Mouse (Mus musculus) MEL (cell line): ENCODE measurements around the gene Olfr12.

Experiments
- ELF1 ChIP-seq: IDR thresholded peaks from 2 replicates; pipeline ENCODE4 v1.6.1; 2014; ENCODE audit warnings: low read depth, mild to moderate bottlenecking, inconsistent platforms, low read length, improper control_type of control experiment, moderate library complexity
- ETS1 ChIP-seq: IDR thresholded peaks from 2 replicates; pipeline ENCODE4 v1.6.1; 2012; ENCODE audit warnings: low read depth, mild to moderate bottlenecking, inconsistent platforms, low read length, improper control_type of control experiment, moderate library complexity
- HCFC1 ChIP-seq: IDR thresholded peaks from 2 replicates; pipeline ENCODE4 v1.6.1; 2012; ENCODE audit warnings: low read depth, mild to moderate bottlenecking, inconsistent platforms, low read length, improper control_type of control experiment, moderate library complexity
- MYC ChIP-seq: IDR thresholded peaks from 2 replicates; pipeline ENCODE4 v1.6.1; 2011; ENCODE audit warnings: low read depth, mild to moderate bottlenecking, low read length, improper control_type of control experiment, moderate library complexity
- NRF1 ChIP-seq: IDR thresholded peaks from 2 replicates; pipeline ENCODE4 v1.6.1; 2014; ENCODE audit warnings: low read depth, mild to moderate bottlenecking, inconsistent platforms, low read length, improper control_type of control experiment, moderate library complexity; ENCODE audit not compliant: poor library complexity, insufficient read depth, severe bottlenecking
- POLR2A ChIP-seq, 2 experiments: IDR thresholded peaks; 2 replicates each; pipeline ENCODE4 v1.6.1; 2011 to 2012; ENCODE audit warnings: low read length in 2 of 2, mild to moderate bottlenecking in 2 of 2, control low read depth in 1 of 2, improper control_type of control experiment in 1 of 2, low read depth in 1 of 2, moderate library complexity in 1 of 2; ENCODE audit not compliant: control insufficient read depth in 1 of 2, insufficient read depth in 1 of 2, poor library complexity in 1 of 2
- POLR2AphosphoS2 ChIP-seq: IDR thresholded peaks from 2 replicates; pipeline ENCODE4 v1.6.1; 2011; ENCODE audit warnings: low read length, improper control_type of control experiment
- SIN3A ChIP-seq: IDR thresholded peaks from 2 replicates; pipeline ENCODE4 v1.6.1; 2012; ENCODE audit warnings: low read length, improper control_type of control experiment, inconsistent platforms
- TAL1 ChIP-seq: IDR thresholded peaks from 2 replicates; pipeline ENCODE4 v1.6.1; 2012; ENCODE audit warnings: mild to moderate bottlenecking, inconsistent platforms, low read length, moderate library complexity, mixed read lengths

DNA sequence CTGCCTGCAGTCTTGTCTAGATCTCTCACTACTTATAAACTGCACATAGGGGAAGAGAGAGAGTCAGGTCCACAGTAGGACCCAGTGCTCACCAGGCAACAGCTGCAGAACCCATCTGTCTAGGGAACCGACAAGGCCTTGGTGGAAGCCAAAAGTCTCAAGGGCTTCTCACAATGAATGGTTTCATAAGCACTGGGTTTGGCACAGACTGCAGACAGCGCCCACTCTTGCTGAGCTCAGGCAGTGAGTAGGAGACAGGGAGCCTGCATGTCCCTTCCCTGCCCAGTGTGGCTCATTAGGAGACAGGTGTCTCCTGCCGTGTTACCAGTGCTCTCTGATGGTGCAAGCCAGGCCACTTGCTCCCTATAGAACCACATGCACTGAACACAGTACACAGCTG lies 20.6 kb downstream of the Olfr12 start:
- no peak for TF ChIP-seq TAL1
- TF ChIP-seq ETS1: no peak
- no peak for TF ChIP-seq SIN3A
- TF ChIP-seq NRF1: no peak
- TF ChIP-seq MYC: no peak
- no peak for TF ChIP-seq HCFC1
- TF ChIP-seq ELF1: no peak
- TF ChIP-seq POLR2A (IDR thresholded peaks at IDR 0.05; ENCODE audit: control insufficient read depth in 1 of 2, insufficient read depth in 1 of 2, low read depth in 1 of 2, low read length in 2 of 2, poor library complexity in 1 of 2): no peak
- TF ChIP-seq POLR2AphosphoS2: no peak; the same call in 1 of the 2 replicates
